Mouse (Mus musculus) gastrocnemius, postnatal 36 days (tissue): ENCODE measurements around the gene Pip4p1. TPM values are rescaled to one million over a fixed set of nuclear protein-coding genes. Genes with fewer than 3 reads are reported as not detected.
A peak's percentile ranks its signal among the peaks of the same experiment; 100 is the strongest.
"Not testable (repeated sequence)": the region's sequence is repeated elsewhere in the genome, so short reads cannot be mapped to it uniquely, and the experiment has no call there.

Experiments used
- DNase-seq, 2 experiments: peaks; one replicate each; pipeline ENCODE4 v3.0.0; 2022
- intact Hi-C: fragments of 180-260 bp; cut with DNase I; formaldehyde crosslinking; loops from one replicate; pipeline ENCODE4 v1.15.1; 2025
- long read RNA-seq, 2 experiments: library from polyadenylated mRNA; stranded (forward); transcript quantifications; one replicate each; pipeline ENCODE4 v2.0.0; 2021
- total RNA-seq, 2 experiments: library from RNA; stranded (reverse); gene quantifications; 2 replicates each; pipeline ENCODE4 v1.2.3; 2021

The Pip4p1 gene
- 10 to 100 TPM; 12.4 to 15.4 TPM for total RNA-seq
- long read RNA-seq, experiment 1, partial matches to known transcripts: 0 of 7 reads
- long read RNA-seq, experiment 1, other reads (novel, unspliced or antisense): 1 of 7 reads
- long read RNA-seq, experiment 2, transcript Pip4p1-205 (7 exons, 2,755 nt): major isoform, 5 of 18 reads
- long read RNA-seq, experiment 2, partial matches to known transcripts: 1 of 18 reads
- long read RNA-seq, experiment 2, other reads (novel, unspliced or antisense): 9 of 18 reads

DNA sequence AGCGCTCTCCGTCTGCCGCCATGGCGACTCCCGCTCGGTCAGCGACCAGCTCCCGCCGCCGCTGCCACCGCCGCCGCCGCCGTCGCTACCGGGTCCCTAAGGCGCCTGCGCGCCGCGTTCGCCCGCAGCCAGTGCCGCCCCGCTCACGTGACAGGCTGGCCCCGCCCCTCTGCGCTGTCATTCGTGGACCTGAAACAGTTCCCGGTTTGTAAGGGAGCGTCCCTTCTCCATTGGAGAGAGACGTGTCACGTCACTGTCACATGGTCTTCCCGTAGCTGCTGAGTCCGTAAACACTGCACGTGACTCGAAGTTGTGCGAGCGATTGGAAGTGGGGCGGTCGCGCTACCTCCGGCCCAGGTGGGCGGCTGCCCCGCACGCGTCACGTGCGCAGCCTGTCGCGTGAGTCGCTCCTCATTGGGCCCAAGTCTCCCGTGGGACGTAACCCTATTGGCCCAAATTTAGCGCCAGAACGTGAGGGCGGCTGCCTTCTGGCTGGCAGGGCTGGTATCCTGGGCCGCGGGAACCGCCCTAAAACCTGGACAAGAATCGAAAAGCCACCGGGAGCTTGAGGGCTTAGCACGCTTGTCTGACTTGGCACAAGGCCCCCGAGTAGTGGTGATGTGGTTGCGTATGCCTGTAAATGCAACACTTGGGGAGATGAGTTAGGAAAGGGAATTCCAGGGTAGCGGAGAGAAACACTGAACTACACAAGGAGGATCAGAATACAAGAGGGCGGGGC lies at the start of gene Pip4p1, which contains the start of gene Pnp:
TSS of gene Pip4p1 (minus strand) at position 103 of the 739 bp plus-strand sequence.
TSS of gene Pnp (plus strand) at position 329 of the 739 bp plus-strand sequence.
- DNase-seq: peak; percentile 99
- intact Hi-C loops: no loop called here

DNA sequence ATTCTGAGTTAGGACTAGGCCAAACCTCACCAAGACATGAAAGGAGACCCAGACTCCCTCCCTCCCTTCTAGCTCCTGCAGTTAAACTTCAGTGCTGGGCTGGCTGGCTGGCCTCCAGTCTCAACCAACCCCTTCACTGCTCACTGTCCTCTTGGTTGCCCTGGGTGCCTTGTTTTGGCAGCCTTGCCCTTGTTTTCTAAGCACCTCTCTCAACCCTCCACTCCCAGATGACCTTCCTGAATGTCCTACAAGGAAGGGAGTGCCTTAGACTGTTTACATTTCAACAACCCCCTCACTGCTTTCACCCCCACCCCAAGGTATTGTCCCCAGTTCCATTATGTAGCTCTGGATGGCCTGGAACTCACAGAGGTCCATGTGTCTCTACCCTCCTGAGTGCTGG lies 49.0 kb upstream of the Pip4p1 start:
- intact Hi-C loops: no loop called here

DNA sequence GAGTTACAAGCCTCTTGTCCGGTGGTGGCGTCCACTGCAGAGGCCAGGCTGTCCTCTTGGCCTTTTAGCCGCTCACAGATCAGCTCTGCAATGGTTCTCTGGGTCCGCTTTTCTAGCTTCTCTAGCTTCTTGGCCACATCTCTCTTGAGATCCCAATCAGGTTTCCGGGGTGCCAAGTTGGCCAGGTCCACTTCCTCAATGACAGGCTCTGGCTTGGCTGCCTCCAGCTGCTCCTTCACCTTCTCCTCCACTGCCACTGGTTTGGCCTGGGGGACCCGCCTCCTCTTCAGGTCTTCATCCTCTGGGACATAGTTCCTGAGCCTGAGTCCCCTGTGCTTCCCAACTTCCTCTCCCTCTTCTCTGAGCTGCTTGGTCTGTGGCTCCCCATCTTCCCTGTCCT lies 47.8 kb upstream of the Pip4p1 start:
- intact Hi-C loops, DNase-seq: not testable (repeated sequence)

More for the DNA sequence above, 49.0 kb upstream of the Pip4p1 start:
- no peak for DNase-seq

DNA sequence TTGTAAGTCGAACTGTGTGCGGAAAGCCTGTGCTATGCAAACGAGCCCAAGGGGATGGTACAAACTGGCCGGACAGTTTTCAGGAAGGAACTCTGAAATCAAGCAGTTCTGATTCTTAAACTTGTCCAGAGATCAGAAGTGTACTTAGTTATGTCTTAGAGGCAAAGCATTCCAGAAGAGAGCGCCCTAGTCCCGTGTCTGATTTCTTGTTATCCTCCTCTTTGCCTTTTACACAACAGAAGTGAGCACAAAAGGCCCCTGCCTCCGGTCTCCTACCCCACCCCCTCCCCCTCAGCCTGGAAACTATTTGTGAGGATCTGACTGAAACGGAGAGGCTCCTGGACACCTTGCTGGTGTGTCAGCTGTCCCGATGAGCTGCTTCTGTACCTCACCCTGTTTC lies 46.0 kb upstream of the Pip4p1 start:
- intact Hi-C loops: no loop called here

DNA sequence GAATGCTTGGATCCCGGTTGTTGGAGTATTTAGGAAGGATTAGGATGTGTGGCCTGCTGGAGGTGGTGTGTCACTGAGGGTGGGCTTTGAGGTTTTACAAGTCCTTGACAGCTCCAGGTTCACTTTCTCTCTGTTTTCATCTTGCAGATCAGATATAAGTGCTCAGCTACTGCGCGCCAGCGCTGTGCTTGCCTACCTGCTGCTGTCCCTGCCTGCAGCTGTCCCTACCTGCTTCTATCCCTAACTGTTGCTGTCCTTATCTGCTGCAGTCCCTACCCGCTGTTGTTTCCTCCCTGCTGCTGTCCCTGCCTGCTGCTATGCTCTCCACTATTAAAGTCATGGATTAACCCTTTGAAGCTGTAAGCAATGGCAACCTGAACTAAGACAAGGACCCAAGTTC lies 44.3 kb upstream of the Pip4p1 start:
- intact Hi-C loops: no loop called here
- no peak for DNase-seq

More for the DNA sequence above, 46.0 kb upstream of the Pip4p1 start:
- no peak for DNase-seq

DNA sequence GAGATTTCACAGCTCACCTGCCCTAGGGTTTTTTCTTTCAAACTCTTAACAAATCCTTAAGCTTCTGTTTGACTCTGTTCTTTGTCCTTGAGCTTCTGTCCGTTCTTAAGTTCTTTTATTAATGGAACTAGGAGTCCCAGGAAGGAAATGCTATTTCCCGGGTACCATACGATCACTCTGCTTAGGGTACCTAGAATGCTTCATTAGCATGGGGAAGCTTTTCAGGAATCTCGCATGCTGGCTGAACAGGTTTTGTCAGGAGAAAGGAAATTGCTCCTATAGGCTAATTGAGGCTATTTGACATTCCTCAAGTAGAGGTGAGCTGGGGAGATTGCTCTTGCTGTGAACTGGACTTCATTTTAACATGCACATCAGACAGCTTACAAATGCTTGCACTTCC lies 43.0 kb upstream of the Pip4p1 start:
- no peak for DNase-seq
- intact Hi-C loops: no loop called here

DNA sequence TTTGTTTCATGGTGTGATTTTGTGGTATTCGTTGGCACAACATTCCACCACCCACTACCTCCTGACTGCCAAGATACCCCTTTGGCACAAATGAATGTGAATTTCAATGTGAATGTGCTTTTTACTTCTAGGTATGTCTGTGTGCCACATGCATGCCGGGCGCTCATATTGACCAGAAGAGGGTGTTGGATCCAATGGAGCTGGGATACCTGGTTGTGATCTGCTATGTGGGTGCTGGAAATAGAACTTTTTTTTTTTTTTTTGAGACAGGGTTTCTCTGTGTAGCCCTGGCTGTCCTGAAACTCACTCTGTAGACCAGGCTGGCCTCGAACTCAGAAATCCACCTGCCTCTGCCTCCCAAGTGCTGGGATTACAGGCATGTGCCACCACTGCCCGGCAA lies 42.4 kb upstream of the Pip4p1 start:
- DNase-seq, intact Hi-C loops: not testable (repeated sequence)

DNA sequence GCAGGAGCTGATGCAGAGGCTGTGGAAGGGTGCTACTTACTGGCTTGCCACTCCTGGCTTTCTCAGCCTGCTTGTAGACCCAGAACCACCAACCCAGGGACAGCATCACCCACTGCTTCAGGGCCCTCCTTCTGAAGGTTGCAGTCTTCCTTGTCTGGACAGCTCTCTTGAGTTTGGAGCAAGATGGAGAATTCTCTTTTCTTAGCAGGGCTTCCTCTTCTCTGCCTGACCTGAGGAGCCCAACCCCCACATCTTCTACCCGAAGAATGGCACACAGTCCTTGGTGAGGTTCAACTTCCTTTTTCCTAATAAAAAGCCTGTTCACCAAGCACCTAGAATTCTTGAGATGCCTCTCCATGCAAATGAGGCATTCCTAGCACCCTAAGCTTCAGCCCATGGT lies 40.2 kb upstream of the Pip4p1 start:
- intact Hi-C loops: no loop called here
- no peak for DNase-seq

DNA sequence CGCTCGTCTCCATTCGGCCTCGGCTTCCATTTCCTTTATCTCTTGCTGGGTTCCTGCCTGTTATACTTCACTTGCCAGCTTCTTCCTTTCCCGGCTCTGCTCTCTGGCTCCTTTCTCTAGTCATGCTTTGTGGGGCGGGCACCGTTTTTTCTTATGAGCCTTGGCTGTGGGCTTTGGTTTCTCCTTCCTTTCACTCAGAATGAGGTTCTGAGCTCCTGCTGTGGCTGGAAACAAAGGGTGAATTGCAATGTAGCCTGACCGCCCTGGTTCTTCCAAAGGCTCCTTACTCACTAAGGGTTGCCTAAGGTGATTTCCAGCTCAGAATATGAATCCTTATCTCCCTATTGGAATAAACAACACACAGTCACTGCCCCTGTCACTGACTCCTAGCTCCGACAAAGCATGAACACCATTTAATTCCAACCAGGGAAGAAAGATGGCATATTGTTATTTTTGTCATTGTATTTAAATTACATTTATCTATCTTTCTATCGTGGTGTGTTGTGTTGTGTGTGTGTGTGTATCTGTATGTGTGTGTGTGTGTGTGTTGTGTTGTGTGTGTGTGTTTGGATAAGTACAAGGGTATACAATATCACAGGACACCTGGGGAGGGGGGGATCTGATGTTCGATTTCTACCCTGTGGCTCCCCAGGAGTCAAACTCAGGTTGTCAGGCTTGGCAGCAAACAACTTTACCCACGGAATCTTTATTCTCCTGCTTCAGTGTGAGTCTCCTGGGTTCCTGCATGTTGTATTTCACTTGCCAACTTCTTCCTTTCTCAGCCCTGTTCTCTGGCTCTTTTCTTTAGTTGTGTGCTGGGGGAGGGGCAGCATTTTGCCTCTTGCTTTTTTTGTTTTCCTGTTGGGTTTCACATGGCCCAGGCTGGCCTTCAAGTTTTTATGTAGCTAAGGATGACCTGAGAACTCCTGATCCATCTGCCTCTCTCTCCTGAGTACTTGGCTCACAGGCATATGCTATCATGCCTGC lies 39.2 kb upstream of the Pip4p1 start:
- intact Hi-C loops: no loop called here
- peak in 1 of 2 experiments; percentile 15 for DNase-seq

DNA sequence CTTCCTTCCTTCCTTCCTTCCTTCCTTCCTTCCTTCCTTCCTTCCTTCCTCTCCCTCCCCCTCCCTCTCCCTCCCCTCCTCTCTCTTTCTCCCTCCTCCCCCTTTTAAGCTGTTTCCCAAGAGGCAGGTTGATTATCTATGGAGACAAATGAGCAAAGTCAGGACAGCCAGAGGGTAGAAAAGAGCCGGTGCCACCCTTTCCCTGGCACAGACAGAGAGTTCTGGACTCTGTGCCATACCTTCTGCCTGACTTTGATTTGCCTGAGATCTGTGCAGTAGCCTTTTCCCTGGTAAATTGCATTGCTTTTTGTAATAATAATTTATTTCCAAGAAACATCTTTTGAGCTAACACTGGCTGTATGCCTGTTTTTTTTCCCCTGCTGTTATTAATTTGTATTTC lies 38.4 kb upstream of the Pip4p1 start:
- intact Hi-C loops: no loop called here
- DNase-seq: no peak

DNA sequence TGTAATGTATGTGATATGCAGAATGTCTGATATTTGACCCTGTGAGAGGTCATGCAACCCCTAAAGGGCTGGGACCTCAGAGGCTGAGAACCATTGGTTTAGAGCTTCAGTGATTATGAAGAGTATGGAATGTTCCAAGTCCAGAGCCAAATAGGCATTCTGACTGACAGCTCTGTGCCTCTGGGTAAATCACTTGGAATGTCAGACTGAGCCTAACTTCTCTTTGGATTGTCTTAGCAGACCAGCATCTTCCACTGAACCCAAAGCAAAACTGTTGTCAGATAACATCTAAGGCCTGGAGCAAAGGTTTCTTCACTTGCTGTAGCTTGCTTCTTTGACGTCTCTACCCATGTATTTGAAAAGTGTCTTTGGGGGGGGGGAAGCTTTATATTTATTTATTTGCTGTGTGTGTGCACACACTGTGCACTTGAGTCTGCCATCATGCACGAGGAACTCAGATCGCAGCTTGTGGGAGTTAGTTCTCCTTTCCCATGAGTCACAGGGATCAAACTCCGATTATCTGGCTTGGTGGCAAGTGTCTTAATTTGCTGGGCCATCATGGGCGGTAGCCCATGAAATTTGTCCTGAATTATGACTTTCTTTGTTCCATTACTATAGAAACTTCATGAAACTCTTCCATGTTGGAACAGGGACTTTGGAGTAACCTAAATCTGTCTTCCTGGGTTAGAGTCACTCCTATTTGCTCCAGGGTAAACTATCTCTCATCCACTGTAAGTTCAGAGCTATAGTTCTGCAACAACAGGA lies 37.7 kb upstream of the Pip4p1 start:
- no peak for DNase-seq
- intact Hi-C loops: no loop called here

DNA sequence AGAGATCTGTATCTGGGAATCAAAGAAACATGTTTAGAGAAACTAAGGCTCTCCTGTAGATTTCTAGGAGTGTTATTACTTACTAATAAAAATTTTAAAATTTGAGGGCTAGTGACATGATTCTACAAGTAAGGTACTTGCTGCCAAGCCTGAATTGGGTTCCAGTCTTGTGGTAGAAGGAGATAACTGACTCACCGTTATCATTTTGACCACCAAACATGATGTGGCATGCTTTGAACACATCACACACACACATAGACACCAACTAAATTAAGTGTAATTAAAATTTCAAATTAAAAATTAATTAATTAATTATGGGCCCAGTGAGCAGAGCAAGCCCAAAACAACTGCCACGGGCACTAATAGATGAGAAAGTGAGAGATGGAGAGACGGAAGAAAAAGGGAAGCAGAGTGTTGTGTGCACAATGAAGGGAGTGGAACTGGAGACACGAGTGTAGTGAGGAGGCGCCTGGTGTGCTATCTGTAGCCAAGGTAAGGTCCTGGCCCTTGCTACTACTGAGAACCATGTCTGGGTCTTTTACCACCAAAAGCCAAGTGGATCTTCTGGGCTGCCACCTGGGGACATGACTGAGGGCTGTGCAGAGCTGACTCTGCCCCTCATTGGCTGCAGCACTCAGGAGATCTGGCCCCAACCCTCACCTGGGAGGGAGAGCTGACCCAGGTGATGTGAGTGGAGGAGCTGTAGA lies 27.8 kb upstream of the Pip4p1 start:
- DNase-seq, intact Hi-C loops: not testable (repeated sequence)

DNA sequence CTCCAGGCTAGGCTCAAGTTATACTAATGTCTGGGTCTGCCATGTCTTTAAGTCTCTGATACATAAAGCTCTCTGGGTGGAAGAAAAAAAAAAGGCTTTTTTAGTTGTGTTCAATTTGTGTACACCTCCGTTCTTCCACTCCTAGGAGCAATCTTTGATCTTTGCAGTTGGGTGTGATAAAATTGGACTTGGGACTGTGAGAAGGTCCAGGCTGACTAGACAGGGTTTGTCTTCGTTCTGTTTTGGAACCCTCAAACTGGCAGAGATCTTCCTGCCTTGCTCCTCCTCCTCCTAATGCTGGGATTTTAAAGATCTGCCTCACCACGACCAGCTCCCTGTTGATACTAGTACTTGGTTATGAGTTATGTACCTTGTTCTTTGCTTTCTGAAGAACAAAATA lies 26.5 kb upstream of the Pip4p1 start:
- DNase-seq, intact Hi-C loops: not testable (repeated sequence)

DNA sequence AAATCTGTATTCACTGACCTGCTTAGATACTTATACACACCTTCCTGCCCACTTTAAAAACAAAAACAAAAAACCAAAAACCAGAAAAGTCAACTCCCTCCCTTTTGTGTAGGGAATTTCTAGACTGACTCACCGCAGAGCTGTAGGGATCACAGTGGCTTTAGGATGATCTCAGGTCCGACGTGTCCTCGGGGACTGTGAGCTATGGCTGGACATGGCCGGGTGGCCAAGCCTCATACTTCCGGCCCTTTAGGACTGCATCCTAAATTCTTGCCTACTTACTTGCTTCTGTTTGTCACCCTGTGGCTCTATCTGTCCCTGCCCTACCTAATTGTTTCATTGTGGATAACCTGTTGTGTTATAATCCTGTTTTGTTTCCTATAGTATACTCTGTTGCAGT lies 26.1 kb upstream of the Pip4p1 start:
- DNase-seq, intact Hi-C loops: not testable (repeated sequence)

DNA sequence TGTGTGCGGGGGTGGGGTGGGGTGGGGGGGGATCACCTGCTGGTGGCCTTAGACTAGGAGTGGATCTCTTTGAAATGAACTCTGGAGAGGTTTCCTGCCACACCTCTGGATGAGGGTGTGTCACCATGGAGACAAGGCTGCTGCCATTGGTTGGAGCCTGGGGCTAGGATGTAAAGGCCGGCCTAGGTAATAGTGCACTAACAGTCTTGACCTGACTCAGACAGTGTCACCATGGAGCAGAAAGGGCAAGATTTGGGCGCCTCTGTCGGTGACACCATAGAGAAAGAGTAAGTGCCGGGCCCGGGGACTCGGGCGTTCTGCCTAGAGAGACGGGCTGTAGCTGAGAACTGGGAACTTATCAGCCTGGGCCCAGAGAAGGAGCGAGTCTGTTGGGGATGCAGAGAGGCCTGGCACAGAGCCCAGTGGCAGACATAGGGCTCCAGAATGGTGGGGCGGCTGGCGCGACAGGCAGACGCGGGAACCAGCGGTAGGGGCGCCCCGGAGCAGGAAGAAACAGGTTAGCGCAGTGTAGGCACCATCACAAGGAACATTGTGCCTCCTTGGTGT lies 25.4 kb upstream of the Pip4p1 start, which contains the start of gene Pnp2:
TSS of gene Pnp2 (plus strand) at position 51 of the 567 bp plus-strand sequence.
- intact Hi-C loops: not testable (repeated sequence)
- DNase-seq: peak; percentile 15 to 44

DNA sequence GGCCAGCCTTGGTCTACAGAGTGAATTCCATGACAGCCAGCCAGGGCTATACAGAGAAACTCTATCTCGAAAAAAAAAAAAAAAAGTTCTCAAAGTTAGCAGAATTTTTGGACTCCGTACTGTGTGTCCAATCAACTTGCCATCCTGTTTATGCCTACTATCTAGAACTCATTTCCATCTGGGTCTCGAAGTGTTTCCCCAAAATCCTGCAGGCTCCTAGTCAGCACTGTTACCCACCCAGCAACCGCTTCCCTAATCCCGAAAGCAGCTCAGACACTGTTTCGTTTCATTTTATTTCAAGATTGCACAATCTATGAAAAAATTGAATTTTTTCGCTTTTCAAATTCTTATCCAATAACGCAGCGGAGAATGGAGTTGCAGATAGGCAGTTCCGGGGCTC lies 24.8 kb upstream of the Pip4p1 start:
- no peak for DNase-seq

DNA sequence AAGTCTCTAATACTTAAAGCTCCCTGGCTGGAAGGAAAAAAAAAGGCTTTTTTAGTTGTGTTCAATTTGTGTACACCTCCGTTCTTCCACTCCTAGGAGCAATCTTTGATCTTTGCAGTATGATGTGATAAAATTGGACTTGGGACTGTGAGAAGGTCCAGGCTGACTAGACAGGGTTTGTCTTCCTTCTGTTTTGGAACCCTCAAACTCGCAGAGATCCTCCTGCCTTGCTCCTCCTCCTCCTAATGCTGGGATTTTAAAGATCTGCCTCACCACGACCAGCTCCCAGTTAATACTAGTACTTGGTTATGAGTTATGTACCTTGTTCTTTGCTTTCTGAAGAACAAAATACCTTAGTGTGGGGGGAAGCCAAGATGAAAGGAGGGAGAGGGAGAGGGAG lies 14.9 kb upstream of the Pip4p1 start:
- DNase-seq, intact Hi-C loops: not testable (repeated sequence)

More for the DNA sequence above, 24.8 kb upstream of the Pip4p1 start:
- intact Hi-C loops: no loop called here

DNA sequence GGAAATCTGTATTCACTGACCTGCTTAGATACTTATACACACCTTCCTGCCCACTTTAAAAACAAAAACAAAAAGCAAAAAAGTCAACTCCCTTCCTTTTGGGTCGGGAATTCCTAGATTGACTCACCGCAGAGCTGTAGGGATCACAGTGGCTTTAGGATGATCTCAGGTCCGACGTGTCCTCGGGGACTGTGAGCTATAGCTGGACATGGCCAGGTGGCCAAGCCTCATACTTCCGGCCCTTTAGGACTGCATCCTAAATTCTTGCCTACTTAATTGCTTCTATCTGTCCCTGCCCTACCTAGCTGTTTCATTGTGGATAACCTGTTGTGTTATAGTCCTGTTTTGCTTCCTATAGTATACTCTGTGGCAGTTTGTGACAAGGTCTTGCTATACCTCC lies 14.4 kb upstream of the Pip4p1 start:
- DNase-seq, intact Hi-C loops: not testable (repeated sequence)

DNA sequence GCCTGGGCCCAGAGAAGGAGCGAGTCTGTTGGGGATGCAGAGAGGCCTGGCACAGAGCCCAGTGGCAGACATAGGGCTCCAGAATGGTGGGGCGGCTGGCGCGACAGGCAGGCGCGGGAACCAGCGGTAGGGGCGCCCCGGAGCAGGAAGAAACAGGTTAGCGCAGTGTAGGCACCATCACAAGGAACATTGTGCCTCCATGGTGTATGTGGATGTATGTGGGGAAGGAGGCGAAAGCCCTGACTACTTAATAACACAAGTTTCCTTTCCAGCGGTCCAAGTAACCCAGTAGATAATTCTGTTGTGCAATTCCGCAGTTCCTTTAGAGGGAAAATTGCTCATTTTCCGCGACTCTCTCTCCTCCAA lies 14.0 kb upstream of the Pip4p1 start:
- DNase-seq, intact Hi-C loops: not testable (repeated sequence)
